Mouse (Mus musculus) forebrain, embryonic 15.5 days (tissue): ENCODE data around the gene Gsk3b. TPM values are rescaled to one million over a fixed set of nuclear protein-coding genes. Genes with fewer than 3 reads are reported as not detected.
"Not testable (repeated sequence)": the region's sequence is repeated elsewhere in the genome, so short reads cannot be mapped to it uniquely, and the experiment has no call there.

Experiments
- ATAC-seq: fragments of 200-750 bp; cut with Nextera tagmentation; replicated peaks from 2 replicates; pipeline ENCODE4 v1.8.0; 2017; ENCODE audit warnings: mild to moderate bottlenecking, moderate TSS enrichment, moderate library complexity
- H3K27ac ChIP-seq: fragments of 300-500 bp; sonication (generic); replicated peaks from 2 replicates; pipeline ENCODE4 v1.5.1; 2015; ENCODE audit warnings: mild to moderate bottlenecking, inconsistent platforms
- H3K27me3 ChIP-seq: fragments of 300-500 bp; sonication (generic); 2 replicates; pipeline ENCODE4 v1.6.1; 2015; ENCODE audit warnings: inconsistent platforms
- H3K36me3 ChIP-seq: fragments of 300-500 bp; sonication (generic); 2 replicates; pipeline ENCODE4 v1.6.1; 2015; ENCODE audit warnings: mild to moderate bottlenecking, inconsistent platforms
- H3K4me1 ChIP-seq: fragments of 300-500 bp; sonication (generic); 2 replicates; pipeline ENCODE4 v1.6.1; 2015; ENCODE audit warnings: inconsistent platforms
- H3K4me2 ChIP-seq: fragments of 300-500 bp; sonication (generic); replicated peaks from 2 replicates; pipeline ENCODE4 v1.6.1; 2015; ENCODE audit warnings: mild to moderate bottlenecking, inconsistent platforms
- H3K4me3 ChIP-seq: fragments of 300-500 bp; sonication (generic); 2 replicates; pipeline ENCODE4 v1.5.1; 2015; ENCODE audit warnings: mild to moderate bottlenecking, inconsistent platforms
- H3K9ac ChIP-seq: fragments of 300-500 bp; sonication (generic); replicated peaks from 2 replicates; pipeline ENCODE4 v1.6.1; 2015; ENCODE audit warnings: mild to moderate bottlenecking, inconsistent platforms
- H3K9me3 ChIP-seq: fragments of 300-500 bp; sonication (generic); 2 replicates; pipeline ENCODE4 v1.6.1; 2016; ENCODE audit warnings: inconsistent platforms
- WGBS: fragments of 180-500 bp; shearing (Covaris S2); methylation state at CpG from one replicate; pipeline ENCODE4 v1.1.7; 2015; ENCODE audit warnings: mixed read lengths; 5-methylcytosine and 5-hydroxymethylcytosine counted together
- polyA plus RNA-seq: library from polyadenylated mRNA; unstranded; fragments of >200 nt; fragmentation: Nextera tagmentation; extraction: Ambion mirVana; gene quantifications from 2 replicates; pipeline ENCODE4 v1.2.1, GENCODE M21; 2015

Gsk3b gene
- polyA plus RNA-seq = 163 TPM in 2 replicates

DNA sequence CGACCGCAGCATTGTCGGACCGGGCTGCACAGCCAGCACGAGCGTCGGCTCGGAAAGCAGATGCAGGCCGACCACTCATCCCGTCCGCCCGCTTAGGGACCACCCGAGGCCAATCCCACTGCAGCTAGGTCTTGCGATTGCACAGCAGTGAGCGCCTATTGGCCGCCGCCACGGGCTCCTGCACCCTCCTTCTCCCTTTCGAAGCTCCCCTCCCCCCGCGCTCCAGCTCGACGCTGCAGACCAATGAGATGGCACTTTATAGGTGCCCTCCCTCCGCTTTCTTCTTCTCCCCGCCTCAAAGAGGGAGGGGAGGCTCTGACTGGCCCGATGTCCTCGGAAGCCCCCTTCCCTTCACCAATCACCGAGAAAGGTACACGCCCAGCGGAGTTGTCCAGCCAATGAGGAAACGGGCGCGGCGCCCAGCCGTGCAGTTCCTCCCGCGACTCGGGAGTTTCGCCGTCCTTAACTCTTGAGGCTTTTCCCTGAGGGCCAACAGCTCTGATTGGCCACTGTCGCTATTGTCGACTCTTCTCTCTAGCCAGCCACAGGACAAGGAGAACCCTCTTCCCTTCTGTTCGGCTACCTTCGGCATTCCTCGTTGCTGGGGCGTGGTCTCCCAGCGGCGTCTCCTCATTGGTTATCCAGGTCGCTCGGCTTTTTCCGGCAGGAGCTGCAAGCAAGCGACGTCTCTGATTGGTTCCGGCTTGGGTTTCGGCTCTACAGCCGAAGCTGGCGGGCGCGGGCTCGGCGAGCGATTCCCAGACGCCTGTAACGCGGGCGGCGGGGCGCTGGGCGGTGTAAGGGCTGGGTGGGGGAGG is at the start of gene Gsk3b:
Gene Gsk3b (plus strand): TSS at position 373 of the 818 bp plus-strand sequence.
- peak within 1 kb of the TSS; percentile 82 for H3K4me2 ChIP-seq
- under 1% methylated on average over 67 of the region's 69 CpGs for WGBS
- peak; percentile 94 for ATAC-seq
- no peaks in the 10 kb centered on the region for H3K9me3 ChIP-seq
- H3K36me3 ChIP-seq = no peaks in the 10 kb centered on the region
- H3K4me1 ChIP-seq = peaks cover 23% of the 10 kb centered on the region
- peak within 1 kb of the TSS; percentile 100 for H3K9ac ChIP-seq
- no peaks in the 10 kb centered on the region for H3K27me3 ChIP-seq
- peak within 1 kb of the TSS; percentile 99 for H3K27ac ChIP-seq
- H3K4me3 ChIP-seq = peak within 1 kb of the TSS; percentile 72

DNA sequence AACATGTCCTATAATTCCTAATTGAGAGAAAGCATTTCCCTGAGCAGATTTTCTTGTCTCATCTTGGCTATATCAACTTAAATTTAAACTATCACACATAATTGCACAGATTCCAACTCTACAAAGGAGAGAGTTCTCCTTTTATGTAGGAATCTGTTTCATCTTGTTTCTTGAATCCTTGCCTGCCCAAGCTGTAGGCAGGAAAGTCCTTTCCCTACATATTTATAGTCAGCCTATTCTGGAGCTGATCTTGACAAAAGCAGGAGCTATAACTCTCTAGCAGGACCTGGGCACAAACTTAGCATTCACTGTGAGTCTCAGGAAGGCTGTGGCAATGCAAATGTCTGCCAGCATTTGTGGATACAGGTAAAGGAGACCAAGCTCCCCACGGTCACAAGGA is 46.6 kb upstream of the Gsk3b start:
- ATAC-seq = no peak
- no peaks in the 10 kb centered on the region for H3K9me3 ChIP-seq
- WGBS = 93% methylated on average over 1 of the region's 1 CpGs
- no peak overlapping the region for H3K4me2 ChIP-seq
- H3K4me1 ChIP-seq = peaks cover 10% of the 10 kb centered on the region
- no peaks in the 10 kb centered on the region for H3K27me3 ChIP-seq
- H3K9ac ChIP-seq = no peak overlapping the region
- no peak overlapping the region for H3K27ac ChIP-seq
- no peak overlapping the region for H3K4me3 ChIP-seq
- H3K36me3 ChIP-seq = no peaks in the 10 kb centered on the region

DNA sequence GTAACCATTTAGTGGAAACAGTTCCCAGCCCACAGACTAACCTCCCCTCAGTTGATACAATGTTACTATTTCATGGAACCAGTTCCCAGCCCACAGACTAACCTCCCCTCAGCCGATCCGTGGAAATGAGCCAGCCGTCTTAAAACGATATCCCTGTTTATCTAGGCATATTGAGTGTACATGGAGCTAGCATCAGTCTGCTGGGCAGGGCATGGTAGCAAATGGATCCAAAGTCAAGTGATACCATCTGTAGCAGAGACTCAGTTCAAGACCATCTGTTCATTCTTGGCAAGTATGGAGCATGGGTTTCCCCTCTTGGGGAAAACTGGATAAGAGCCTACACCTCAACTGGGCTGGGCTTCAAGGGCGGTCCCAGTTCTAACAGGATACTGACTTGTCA is 44.2 kb upstream of the Gsk3b start:
- 66% methylated on average over 5 of the region's 5 CpGs for WGBS
- H3K4me2 ChIP-seq = no peak overlapping the region
- ATAC-seq = peak; percentile 86
- no peaks in the 10 kb centered on the region for H3K36me3 ChIP-seq
- H3K9ac ChIP-seq = no peak overlapping the region
- peaks cover 23% of the 10 kb centered on the region for H3K4me1 ChIP-seq
- H3K27me3 ChIP-seq = no peaks in the 10 kb centered on the region
- H3K4me3 ChIP-seq = no peak overlapping the region
- H3K9me3 ChIP-seq = no peaks in the 10 kb centered on the region
- H3K27ac ChIP-seq = no peak overlapping the region

DNA sequence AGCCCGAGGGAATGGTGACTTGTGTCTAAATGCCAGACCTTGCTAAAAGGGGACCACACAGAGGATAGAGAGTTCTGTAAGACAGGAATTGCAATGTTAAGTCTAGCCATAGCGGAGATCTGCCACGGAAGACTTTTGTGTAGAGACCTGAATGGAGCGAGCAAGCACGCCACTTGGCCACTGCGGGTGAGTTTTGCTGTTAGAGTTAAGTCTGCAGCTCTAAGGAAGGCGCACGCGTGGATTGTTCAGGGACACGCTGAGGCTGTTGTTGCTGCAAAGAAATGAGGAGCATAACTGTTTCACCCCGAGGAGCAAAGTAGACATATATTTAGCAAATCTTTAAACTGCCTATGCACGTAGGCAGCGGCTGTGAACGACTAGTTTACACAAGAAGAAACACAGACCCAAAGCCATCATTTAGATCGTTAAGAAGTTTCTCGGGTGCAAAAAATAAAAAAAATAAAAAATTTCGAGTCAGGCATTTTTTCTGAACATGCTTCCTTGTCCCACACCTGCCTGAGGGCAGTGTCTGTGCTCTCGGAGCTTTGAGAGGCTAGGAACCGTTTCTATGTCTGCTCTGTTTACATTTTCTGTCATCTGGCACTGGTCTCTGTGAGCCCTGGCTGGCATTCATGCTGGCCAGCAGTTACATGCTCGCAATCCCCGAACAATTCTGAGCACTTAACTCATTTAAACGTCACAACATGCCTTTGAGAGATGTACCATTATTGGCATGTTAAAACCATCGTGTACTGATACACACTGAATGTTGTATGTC is 40.8 kb upstream of the Gsk3b start:
- Histone ChIP-seq H3K36me3 (no peaks in the 10 kb centered on the region), H3K9ac (no peak overlapping the region), H3K4me2 (no peak overlapping the region), H3K27ac (no peak overlapping the region), H3K4me1 (peaks cover 23% of the 10 kb centered on the region), H3K27me3 (no peaks in the 10 kb centered on the region), H3K4me3 (no peak overlapping the region), H3K9me3 (no peaks in the 10 kb centered on the region)
- no peak for ATAC-seq
- WGBS = 56% methylated on average over 23 of the region's 23 CpGs

DNA sequence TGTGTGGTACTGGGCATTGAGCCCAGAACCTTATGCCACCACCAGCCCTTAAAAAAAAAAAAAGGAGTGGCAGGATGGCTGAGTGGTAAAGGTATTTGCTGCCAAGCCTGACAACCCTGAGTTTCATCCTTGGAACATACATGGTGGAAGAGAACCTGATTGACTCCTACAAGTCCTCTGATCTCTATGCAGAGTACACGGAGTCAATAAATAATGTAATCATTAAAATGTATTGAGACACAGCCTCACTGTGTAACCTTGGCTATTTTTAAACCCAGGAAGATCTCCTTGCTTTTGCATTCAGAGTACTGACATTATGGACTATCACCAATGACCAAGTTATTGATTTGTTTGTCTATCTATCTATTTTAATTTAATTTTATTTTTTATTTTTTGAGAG is 30.9 kb upstream of the Gsk3b start:
- whole genome bisulfite sequencing = 93% methylated on average over 1 of the region's 1 CpGs
- ATAC-seq = no peak
- H3K4me2 ChIP-seq = no peak overlapping the region

DNA sequence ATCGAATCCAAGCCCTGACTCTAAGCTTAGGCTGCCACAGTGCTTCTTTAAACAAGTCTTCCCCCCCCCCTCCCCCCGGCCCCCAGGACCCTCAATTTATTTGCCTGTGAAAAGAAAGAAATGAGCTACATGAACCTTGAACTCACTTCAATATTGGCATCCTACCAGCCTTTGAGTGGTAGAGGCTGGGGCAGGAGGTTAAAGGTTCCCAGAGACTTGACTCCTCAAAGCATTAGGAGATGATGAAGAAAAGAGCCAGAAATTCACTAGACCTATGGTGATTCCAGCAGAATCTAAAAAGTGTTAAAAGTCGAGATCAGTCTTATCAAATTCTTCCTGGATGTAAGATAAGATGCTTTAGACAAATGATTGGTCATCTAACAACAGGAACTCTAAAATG is 30.0 kb upstream of the Gsk3b start:
- Histone ChIP-seq H3K9ac (no peak overlapping the region), H3K9me3 (no peaks in the 10 kb centered on the region), H3K4me1 (no peaks in the 10 kb centered on the region), H3K36me3 (no peaks in the 10 kb centered on the region), H3K27me3 (no peaks in the 10 kb centered on the region), H3K4me2 (no peak overlapping the region), H3K27ac (no peak overlapping the region), H3K4me3 (no peak overlapping the region)
- ATAC-seq = no peak
- WGBS = 81% methylated on average over 3 of the region's 3 CpGs

More for the DNA sequence above, 30.9 kb upstream of the Gsk3b start:
- no peaks in the 10 kb centered on the region for H3K4me1 ChIP-seq
- no peaks in the 10 kb centered on the region for H3K9me3 ChIP-seq
- H3K27ac ChIP-seq = no peak overlapping the region
- no peaks in the 10 kb centered on the region for H3K36me3 ChIP-seq
- H3K9ac ChIP-seq = no peak overlapping the region
- H3K27me3 ChIP-seq = no peaks in the 10 kb centered on the region
- H3K4me3 ChIP-seq = no peak overlapping the region

DNA sequence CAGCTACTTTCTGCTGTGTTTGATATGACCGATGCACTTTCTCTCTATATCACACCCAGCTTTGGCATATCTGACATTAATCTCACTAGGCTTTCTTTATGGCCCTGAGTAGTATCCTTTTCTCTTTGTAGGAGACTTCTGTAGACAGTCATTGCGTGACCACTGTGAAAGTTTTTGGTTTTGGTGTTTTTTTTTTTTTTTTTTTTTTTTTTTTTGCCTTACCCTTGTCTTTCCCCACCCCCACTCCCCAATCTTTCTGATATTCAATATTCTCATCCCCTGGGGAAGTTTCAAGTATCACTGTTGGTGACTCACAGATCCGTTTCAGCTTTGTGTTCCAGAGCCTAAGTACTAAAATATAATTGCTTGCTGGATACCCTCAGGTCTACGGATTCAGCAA is 29.2 kb upstream of the Gsk3b start:
- Histone ChIP-seq H3K4me3 (no peak overlapping the region), H3K9ac (no peak overlapping the region), H3K4me1 (no peaks in the 10 kb centered on the region), H3K27ac (no peak overlapping the region), H3K27me3 (no peaks in the 10 kb centered on the region), H3K4me2 (no peak overlapping the region), H3K9me3 (no peaks in the 10 kb centered on the region), H3K36me3 (no peaks in the 10 kb centered on the region)
- 93% methylated on average over 4 of the region's 4 CpGs for WGBS
- no peak for ATAC-seq

DNA sequence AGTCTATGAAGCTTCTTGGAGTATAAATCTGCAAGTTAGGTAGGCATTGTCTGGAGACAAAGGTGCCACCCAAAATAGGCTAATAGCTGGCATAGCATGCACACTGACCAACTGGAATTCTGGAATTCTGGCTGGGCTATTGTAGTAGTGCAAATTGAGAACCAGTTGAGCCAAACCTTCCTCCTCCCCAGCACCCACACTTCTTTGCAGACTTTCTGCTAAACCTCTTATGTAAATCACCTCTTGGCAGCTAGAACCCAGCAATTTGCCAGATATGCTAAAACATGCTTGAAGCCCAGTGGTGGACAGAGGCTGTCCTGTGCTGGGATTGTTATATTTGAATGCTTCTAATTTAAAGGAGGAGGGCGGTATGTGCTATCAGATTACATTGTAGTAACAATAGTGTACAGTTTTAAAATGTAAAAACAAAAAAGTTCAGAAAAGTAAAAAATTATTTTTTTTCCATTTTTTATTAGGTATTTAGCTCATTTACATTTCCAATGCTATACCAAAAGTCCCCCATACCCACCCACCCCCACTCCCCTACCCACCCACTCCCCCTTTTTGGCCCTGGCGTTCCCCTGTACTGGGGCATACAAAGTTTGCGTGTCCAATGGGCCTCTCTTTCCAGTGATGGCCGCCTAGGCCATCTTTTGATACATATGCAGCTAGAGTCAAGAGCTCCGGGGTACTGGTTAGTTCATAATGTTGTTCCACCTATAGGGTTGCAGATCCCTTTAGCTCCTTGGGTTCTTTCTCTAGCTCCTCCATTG is 14.8 kb upstream of the Gsk3b start:
- H3K9ac ChIP-seq, H3K4me3 ChIP-seq, H3K27me3 ChIP-seq, H3K4me1 ChIP-seq, H3K4me2 ChIP-seq, H3K36me3 ChIP-seq: not testable (repeated sequence)
- ATAC-seq = peak; percentile 82
- 66% methylated on average over 1 of the region's 5 CpGs for WGBS
- 0 out of 2 replicates have a peak, but pooled peaks cover 10% of the 10 kb centered on the region for H3K9me3 ChIP-seq
- H3K27ac ChIP-seq = 0 out of 2 replicates have a peak overlapping the region, but pooled peaks have one; percentile 15

DNA sequence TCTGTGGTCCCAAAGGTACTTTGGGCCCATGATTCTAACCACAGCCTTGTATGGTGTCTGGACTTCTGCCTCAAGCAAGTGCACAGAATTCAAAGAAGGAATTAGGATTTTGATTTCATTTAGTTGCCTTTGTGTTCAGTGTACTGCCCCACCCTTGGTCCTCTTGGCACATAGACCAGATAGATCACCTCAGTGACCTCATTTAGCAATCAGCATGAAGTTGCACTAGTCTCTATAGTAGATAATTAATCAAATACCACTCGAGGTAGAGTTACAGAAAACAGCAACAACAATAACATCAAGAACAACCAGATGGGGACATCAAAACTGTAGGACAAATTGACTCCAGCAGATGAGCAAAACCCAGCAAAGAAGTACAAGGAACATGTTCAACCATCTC is 8.6 kb upstream of the Gsk3b start:
- ATAC-seq = no peak
- 76% methylated on average over 1 of the region's 1 CpGs for WGBS

DNA sequence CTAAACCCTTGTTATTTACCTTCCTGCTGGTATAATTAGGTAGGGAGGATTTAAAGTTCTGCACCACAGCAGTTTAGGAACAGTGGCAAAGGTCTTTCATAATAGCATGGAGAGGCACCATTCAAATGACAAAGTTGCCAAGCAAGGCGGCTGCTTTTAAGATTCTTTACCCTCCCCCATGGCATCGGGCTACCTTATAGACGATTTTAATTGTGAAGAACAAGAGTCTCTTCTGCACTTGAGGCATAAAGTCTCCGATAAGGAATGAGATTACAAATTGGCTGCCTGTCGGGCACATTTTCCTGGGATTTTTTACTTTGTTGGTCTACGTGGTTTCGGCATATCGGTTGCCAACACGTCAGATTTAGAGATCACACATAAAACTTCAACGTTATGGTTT is 1.6 kb upstream of the Gsk3b start:
- Histone ChIP-seq H3K27me3 (no peaks in the 10 kb centered on the region), H3K9me3 (no peaks in the 10 kb centered on the region), H3K4me2 (peak overlapping the region; percentile 68), H3K4me3 (peak overlapping the region; percentile 72), H3K27ac (peak overlapping the region; percentile 99), H3K36me3 (no peaks in the 10 kb centered on the region), H3K4me1 (peaks cover 11% of the 10 kb centered on the region), H3K9ac (peak overlapping the region; percentile 78)
- 5% methylated on average over 10 of the region's 10 CpGs for WGBS
- ATAC-seq = no peak

More for the DNA sequence above, 8.6 kb upstream of the Gsk3b start:
- no peak overlapping the region for H3K9ac ChIP-seq
- H3K9me3 ChIP-seq = no peaks in the 10 kb centered on the region
- no peaks in the 10 kb centered on the region for H3K4me1 ChIP-seq
- H3K4me3 ChIP-seq = no peak overlapping the region
- H3K4me2 ChIP-seq = no peak overlapping the region
- no peaks in the 10 kb centered on the region for H3K36me3 ChIP-seq
- no peak overlapping the region for H3K27ac ChIP-seq
- H3K27me3 ChIP-seq = no peaks in the 10 kb centered on the region

DNA sequence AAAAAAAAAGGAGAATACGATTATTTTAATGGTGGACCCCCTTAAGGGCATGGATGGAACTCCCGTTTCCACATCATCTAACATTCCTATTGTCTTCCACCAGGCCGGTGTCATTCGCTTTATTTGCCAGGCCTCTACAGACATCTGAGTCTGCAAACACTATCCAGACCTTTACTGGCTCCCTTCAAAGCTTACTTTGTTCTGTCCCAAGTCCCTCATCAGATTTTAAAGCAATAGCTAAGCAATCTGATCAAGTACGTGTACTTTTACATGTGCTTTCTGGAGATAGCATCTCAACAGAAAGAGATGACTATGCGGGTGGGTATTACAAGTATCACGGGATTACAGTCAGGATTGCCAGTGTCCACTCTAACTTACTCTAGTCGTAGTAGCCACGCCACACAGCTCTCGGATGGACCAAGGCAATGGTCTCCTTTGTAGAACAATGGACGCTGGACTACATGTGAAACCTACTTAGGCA is 1.1 kb upstream of the Gsk3b start:
- H3K9me3 ChIP-seq = no peaks in the 10 kb centered on the region
- WGBS = 2% methylated on average over 11 of the region's 11 CpGs

More for the DNA sequence above, 1.1 kb upstream of the Gsk3b start:
- Histone ChIP-seq H3K4me3 (peak overlapping the region; percentile 72), H3K27me3 (no peaks in the 10 kb centered on the region), H3K4me2 (peak overlapping the region; percentile 68), H3K27ac (peak overlapping the region; percentile 99), H3K9ac (peak overlapping the region; percentile 78), H3K4me1 (peaks cover 12% of the 10 kb centered on the region), H3K36me3 (no peaks in the 10 kb centered on the region)
- ATAC-seq = no peak
